Mouse (Mus musculus) c-Kit-positive CD71-positive TER-119-negative erythroid progenitor cells, embryonic 14.5 days (primary cell): ENCODE results near the gene Kcnd3.
"Not testable (repeated sequence)": the region's sequence is repeated elsewhere in the genome, so short reads cannot be mapped to it uniquely, and the experiment has no call there.

Source experiments
- DNase-seq: peaks from one replicate; pipeline ENCODE4 v3.0.0-alpha.2; 2013; ENCODE audit warnings: low read depth

Gene Kcnd3

DNA sequence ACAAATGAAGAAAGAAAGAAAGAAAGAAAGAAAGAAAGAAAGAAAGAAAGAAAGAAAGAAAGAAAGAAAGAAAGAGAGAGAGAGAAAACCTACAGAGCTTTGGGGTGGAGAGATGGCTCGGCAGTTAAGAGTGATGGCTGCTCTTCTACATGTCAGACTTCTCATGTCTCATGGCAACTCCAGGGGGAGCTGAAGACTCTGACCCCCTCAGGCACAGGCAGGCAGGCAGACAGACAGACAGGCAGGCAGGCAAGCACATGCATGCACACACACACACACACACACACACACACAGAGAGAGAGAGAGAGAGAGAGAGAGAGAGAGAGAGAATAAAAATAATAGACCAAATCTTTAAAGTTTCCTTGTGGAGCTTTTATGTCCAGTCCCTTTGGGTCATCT, 248.7 kb downstream of the Kcnd3 start:
- DNase-seq = not testable (repeated sequence)

DNA sequence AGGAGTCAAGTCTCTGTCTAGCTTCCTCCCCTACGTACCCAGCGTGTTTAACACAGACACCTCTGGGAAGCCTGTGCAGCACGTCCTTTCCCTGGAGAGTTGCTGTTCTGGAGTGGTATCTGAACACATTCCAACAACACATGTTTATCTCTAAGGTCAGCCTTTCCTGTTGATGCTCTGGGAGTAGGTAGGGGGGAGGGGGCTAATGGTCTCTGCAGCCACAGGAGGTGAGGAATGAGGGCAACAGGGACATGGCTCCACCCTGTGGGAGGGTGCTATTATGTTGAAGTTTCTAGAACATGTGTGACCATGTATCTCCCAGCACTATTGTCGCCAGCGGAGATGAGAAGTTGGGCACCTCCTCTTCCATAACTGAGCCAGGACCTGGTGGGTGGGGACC, 249.3 kb downstream of the Kcnd3 start:
- DNase-seq = no peak

DNA sequence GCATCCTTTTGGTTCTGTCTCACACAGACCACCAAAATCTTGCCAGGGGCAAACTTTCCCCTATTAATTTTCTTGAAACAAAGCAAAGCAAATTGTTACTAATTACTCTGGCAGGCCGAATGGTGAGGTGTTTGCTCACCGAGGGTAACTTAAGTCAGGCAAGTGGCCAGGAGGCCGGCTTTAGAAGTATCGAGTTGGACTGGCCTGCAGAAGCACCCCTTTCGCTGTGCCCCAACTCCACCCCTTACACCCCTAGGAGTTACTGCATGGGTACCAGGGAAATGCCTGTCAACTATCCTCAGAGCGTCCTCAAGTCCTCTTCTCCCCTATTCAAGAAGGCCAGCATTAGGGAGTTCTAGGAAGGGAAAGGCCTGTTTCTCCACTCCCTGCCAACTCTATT, 251.4 kb downstream of the Kcnd3 start:
- DNase-seq = no peak

- peak; percentile 81 for DNase-seq
Observed at GRCm38 (mm10) chr3:105704031-105705008, 252.2 kb downstream of the Kcnd3 start, which contains the start of gene Inka2. Gene Inka2 (plus strand): TSS chr3:105704599.

- DNase-seq = no peak
Observed at GRCm38 (mm10) chr3:105705061-105705549, 253.0 kb downstream of the Kcnd3 start.

DNA sequence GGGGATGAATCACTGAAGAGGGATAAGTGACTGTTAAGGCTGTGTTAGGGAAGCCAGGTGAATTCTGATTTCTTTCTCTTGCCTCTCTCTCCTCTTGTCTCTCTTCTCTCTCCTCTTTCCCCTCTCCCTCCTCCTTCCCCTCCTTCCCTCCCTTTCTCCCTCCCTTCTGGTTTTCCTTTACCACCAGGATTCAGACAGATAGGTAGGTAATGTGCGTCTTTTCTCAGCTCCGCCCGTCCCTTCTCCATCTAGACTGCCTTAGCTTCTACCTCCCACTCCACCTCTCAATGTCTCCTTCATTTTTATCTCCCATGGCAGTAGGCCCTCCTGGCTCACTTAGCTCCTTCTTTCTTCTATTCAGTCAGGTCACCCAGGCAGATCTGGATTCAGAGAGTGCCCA, 253.4 kb downstream of the Kcnd3 start:
- no peak for DNase-seq

GRCm38 (mm10) chr3:105706366-105707020, 254.4 kb downstream of the Kcnd3 start:
- no peak for DNase-seq

DNA sequence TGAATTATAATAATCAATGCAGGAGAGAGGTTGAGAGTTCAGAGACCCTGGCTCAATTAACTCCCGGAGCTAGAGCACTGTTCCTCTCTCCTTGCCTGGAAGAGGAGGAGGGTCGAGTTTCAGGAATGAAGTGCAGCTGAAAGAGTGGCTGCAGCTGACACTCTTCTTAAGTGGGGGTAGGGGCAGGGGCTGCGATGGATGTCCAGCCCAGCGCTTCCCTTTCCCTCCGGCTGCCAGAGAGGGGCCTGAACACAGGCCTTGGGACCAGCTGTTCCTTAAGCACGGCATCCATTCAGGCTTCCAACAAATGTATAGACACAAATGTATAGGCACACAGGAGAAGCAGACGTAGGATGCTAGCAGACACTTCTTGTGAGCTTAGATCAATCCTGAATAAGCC, 255.5 kb downstream of the Kcnd3 start:
- DNase-seq = no peak

DNA sequence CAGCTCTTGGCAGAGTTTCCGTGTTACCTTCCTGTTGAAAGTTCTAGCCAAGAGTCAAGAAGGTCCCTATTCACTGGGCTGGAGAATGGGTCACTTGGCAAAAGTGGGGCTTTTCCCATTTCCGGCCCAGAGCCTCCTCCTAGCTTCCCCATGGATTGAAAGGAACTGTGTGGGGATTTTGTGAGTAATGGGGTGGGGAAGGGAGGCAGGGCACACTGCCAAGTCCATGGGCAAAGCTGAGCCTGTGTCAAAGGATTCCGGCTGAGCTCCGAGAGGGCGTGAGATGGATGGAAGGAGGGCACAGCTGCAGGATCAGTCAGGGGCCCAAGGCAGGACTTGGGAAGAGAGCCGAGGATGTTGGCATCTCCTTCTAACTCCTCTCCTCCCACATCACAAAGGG, 258.1 kb downstream of the Kcnd3 start:
- no peak for DNase-seq

- no peak for DNase-seq
Observed at GRCm38 (mm10) chr3:105711741-105712140, 259.6 kb downstream of the Kcnd3 start.

GRCm38 (mm10) chr3:105712827-105713226, 260.7 kb downstream of the Kcnd3 start:
- no peak for DNase-seq

DNA sequence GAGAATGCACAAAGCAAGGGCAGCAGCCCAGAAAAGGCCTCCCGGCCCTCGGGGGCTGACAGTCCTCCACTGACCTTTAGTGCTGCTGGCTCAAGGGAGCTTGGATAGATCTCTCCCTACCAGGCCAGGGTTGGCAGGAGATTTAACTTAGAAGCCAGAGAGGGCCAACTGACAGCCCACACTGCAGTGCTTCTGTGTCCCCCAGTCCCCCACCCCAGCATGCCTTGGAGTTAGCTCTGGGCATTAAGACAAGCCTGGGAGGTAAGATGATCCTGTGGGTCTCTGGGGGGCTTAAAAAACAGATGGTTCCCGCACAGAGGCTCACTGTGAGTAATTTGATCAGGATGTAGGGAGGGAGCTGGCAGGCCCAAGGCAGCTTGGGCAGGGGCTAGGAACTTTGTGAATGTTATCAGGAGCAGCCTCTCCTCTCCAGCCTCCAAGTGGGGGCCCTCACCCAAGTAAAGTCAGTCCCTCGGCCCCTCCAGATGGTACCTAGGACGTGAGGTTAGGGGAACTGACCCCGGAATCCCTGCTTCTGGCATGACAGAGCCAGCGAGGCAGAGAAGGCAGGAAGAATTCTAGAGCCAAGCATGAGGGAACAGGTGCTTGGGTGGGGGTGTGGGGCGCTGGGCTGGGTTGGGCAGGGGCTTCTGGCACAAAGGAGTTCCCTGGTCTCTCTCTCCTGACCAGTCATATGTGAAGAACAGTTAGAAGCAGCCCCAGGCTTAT, 262.1 kb downstream of the Kcnd3 start:
- DNase-seq = no peak

DNA sequence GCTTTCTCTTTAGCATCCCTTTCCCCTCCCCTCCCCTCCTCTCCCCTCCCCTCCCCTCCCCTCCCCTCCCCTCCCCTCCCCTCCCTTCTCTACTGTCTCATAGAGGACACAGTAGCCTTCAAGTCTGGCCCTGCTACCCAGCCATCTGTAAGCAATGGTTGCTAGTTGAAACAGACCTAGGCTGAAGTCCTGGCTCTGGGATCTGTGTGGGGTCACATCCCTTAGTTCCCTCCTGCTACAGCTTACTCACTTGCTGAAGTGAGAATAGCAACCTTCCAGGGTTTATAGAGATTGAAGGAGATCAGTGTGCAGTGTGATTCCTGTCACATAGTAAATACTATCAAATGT, 262.7 kb downstream of the Kcnd3 start:
- no peak for DNase-seq

GRCm38 (mm10) chr3:105716353-105717000, 264.3 kb downstream of the Kcnd3 start:
- no peak for DNase-seq

DNA sequence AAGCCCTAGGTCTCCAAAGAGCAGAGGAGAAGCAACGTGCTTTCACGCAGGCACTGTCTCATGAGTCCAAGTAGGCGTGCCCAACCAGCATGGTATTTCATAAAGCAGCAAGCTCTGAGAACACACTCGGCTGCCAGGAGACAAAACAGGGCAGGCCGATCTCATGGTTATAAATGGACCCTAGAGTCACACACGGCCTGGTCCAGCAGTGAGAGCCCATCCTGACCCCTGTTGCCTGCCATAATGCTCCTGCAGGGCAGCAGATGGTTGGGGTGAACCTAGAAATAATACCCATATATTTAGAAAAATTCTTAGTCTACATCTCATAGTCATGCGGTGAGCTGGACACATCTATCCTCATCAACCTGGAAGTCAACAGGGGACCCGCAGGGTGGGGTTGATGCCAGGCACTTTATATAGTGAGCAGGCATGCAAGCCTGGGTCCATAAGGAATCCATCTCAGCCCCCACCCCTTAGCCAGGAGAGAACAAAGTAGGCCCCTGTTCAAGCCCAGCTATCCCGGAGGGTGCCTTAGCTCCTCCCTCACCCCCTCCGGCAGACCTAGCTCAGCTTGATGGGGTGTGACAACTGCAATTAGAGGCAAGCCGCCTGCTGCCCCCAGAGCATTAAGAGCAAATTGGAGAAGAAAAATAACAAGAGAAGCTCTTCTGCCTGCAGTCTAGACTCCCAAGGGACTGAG, 265.9 kb downstream of the Kcnd3 start:
- no peak for DNase-seq

GRCm38 (mm10) chr3:105718746-105719145, 266.6 kb downstream of the Kcnd3 start:
- DNase-seq = no peak

GRCm38 (mm10) chr3:105719979-105720378, 267.8 kb downstream of the Kcnd3 start:
- DNase-seq = no peak

DNA sequence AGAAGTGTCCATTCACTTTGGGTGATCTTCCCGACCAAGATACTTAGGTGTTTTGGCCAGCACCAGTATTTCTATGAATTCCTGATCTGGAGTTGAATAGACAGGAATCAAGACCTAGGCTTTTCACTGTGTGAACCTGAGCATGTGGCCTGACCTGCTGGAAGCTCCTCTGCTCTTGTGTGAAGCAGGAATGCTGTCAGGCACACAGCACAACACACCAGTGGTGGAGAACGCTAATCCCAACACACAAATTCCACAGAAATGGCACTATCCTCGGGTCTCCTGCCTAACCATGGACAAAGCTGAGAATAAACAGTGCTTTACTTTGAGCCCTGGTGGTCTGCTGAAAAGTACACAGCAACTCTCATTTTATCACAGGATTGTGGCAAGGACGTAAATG, 268.4 kb downstream of the Kcnd3 start:
- DNase-seq = no peak

DNA sequence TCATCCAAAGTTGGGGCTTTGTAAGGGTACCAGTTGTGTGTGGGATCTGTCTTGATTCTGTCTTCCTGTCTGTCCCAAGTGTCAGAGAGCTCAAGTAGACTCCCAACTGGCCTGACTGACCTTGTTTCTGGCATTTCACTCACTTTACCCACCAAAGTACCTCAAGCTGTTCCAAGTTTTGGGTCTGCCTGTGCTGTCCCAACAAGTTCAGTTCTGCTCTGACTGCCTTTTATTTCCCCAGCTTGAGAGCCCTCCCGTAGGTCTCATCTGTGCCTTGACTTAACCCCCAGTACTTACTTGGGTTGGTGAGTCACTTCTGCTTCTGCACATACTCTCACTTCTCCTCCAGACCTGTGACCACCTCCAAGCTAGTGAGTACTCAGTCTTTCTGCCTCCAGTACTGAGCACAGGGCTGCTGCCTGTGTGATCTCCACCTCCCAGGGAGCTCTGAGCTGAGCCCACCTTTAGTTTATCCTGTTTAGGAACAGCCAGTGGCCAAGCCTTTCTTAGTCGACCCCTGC, 269.6 kb downstream of the Kcnd3 start:
- DNase-seq = no peak

GRCm38 (mm10) chr3:105722510-105722909, 270.4 kb downstream of the Kcnd3 start:
- no peak for DNase-seq
